Mouse (Mus musculus) lung, embryonic 15.5 days (tissue): Measurements from ENCODE around the gene Adm. TPM values are rescaled to one million over a fixed set of nuclear protein-coding genes. Genes with fewer than 3 reads are reported as not detected.
"Not testable (repeated sequence)": the region's sequence is repeated elsewhere in the genome, so short reads cannot be mapped to it uniquely, and the experiment has no call there.

Experiments used
- ATAC-seq: fragments of 200-750 bp; cut with Nextera tagmentation; 2 replicates; pipeline ENCODE4 v1.8.0; 2017; ENCODE audit warnings: moderate number of reproducible peaks, borderline replicate concordance; ENCODE audit not compliant: low FRiP score, low TSS enrichment; ENCODE audit errors: extremely low read depth
- H3K27ac ChIP-seq: fragments of 300-500 bp; sonication (generic); 2 replicates; pipeline ENCODE4 v1.5.1; 2015; ENCODE audit warnings: moderate library complexity, mild to moderate bottlenecking, inconsistent platforms
- H3K27me3 ChIP-seq: fragments of 300-500 bp; sonication (generic); 2 replicates; pipeline ENCODE4 v1.6.1; 2015; ENCODE audit warnings: inconsistent platforms
- H3K36me3 ChIP-seq: fragments of 300-500 bp; sonication (generic); 2 replicates; pipeline ENCODE4 v1.6.1; 2015; ENCODE audit warnings: inconsistent platforms
- H3K4me1 ChIP-seq: fragments of 300-500 bp; sonication (generic); 2 replicates; pipeline ENCODE4 v1.6.1; 2015; ENCODE audit warnings: inconsistent platforms
- H3K4me2 ChIP-seq: fragments of 300-500 bp; sonication (generic); 2 replicates; pipeline ENCODE4 v1.6.1; 2015; ENCODE audit warnings: inconsistent platforms, mild to moderate bottlenecking, moderate library complexity
- H3K4me3 ChIP-seq: fragments of 300-500 bp; sonication (generic); 2 replicates; pipeline ENCODE4 v1.5.1; 2015; ENCODE audit warnings: mild to moderate bottlenecking, inconsistent platforms
- H3K9ac ChIP-seq: fragments of 300-500 bp; sonication (generic); 2 replicates; pipeline ENCODE4 v1.6.1; 2015; ENCODE audit warnings: inconsistent platforms
- H3K9me3 ChIP-seq: fragments of 300-500 bp; sonication (generic); 2 replicates; pipeline ENCODE4 v1.6.1; 2016; ENCODE audit warnings: inconsistent platforms
- WGBS: fragments of 180-500 bp; shearing (Covaris S2); methylation state at CpG from one replicate; pipeline ENCODE4 v1.1.7; 2015; 5-methylcytosine and 5-hydroxymethylcytosine counted together
- polyA plus RNA-seq: library from polyadenylated mRNA; unstranded; fragments of >200 nt; fragmentation: Nextera tagmentation; extraction: Ambion mirVana; gene quantifications from 2 replicates; pipeline ENCODE4 v1.2.1, GENCODE M21; 2015

The Adm gene
- 6.4 and 6.7 TPM in 2 replicates for polyA plus RNA-seq

GRCm38 (mm10) chr7:110627486-110628272, at the start of gene Adm:
Gene Adm (plus strand): TSS chr7:110627661.
- no peaks in the 10 kb centered on the region for H3K36me3 ChIP-seq
- under 1% methylated on average over 30 of the region's 30 CpGs for WGBS
- H3K4me3 ChIP-seq = peak within 1 kb of the TSS; percentile 48
- H3K27ac ChIP-seq = no peak within 1 kb of the TSS
- H3K4me2 ChIP-seq = peak within 1 kb of the TSS; percentile 93
- ATAC-seq = peak; percentile 21; the same call in 1 of the 2 replicates
- peak within 1 kb of the TSS; percentile 48 for H3K9ac ChIP-seq
- H3K27me3 ChIP-seq = peaks cover 24% of the 10 kb centered on the region
- H3K9me3 ChIP-seq = no peaks in the 10 kb centered on the region
- H3K4me1 ChIP-seq = peaks cover 68% of the 10 kb centered on the region

- H3K9me3 ChIP-seq = no peaks in the 10 kb centered on the region
- no peaks in the 10 kb centered on the region for H3K36me3 ChIP-seq
- 91% methylated on average over 3 of the region's 3 CpGs for WGBS
- H3K27me3 ChIP-seq = no peaks in the 10 kb centered on the region
- ATAC-seq = peak; percentile 14; the same call in 1 of the 2 replicates
- H3K4me1 ChIP-seq = 0 out of 2 replicates have a peak, but pooled peaks cover 3% of the 10 kb centered on the region
- H3K9ac ChIP-seq = no peak overlapping the region
- H3K4me3 ChIP-seq = no peak overlapping the region
- H3K4me2 ChIP-seq = no peak overlapping the region
- no peak overlapping the region for H3K27ac ChIP-seq
These were observed 43.8 kb upstream of the Adm start for GRCm38 (mm10) chr7:110583705-110584104.

- no peak for ATAC-seq
- H3K36me3 ChIP-seq = no peaks in the 10 kb centered on the region
- no peaks in the 10 kb centered on the region for H3K27me3 ChIP-seq
- no peak overlapping the region for H3K9ac ChIP-seq
- H3K9me3 ChIP-seq = no peaks in the 10 kb centered on the region
- H3K4me1 ChIP-seq = 0 out of 2 replicates have a peak, but pooled peaks cover 3% of the 10 kb centered on the region
- WGBS = 55% methylated on average over 2 of the region's 2 CpGs
- H3K4me2 ChIP-seq = no peak overlapping the region
- H3K27ac ChIP-seq = no peak overlapping the region
- H3K4me3 ChIP-seq = no peak overlapping the region
These were observed 43.3 kb upstream of the Adm start for GRCm38 (mm10) chr7:110584159-110584558.

- H3K9me3 ChIP-seq = no peaks in the 10 kb centered on the region
- H3K27me3 ChIP-seq = no peaks in the 10 kb centered on the region
- H3K27ac ChIP-seq = no peak overlapping the region
- no peak overlapping the region for H3K4me2 ChIP-seq
- ATAC-seq = no peak
- 64% methylated on average over 2 of the region's 2 CpGs for WGBS
- no peaks in the 10 kb centered on the region for H3K36me3 ChIP-seq
- H3K4me1 ChIP-seq = 0 out of 2 replicates have a peak, but pooled peaks cover 3% of the 10 kb centered on the region
- no peak overlapping the region for H3K9ac ChIP-seq
- H3K4me3 ChIP-seq = no peak overlapping the region
These were observed 42.2 kb upstream of the Adm start for GRCm38 (mm10) chr7:110585250-110585649.

GRCm38 (mm10) chr7:110587721-110588120, 39.7 kb upstream of the Adm start:
- H3K9ac ChIP-seq = no peak overlapping the region

GRCm38 (mm10) chr7:110593991-110594390, 33.5 kb upstream of the Adm start:
- H3K27me3 ChIP-seq, H3K9ac ChIP-seq, H3K36me3 ChIP-seq, H3K4me2 ChIP-seq, H3K4me1 ChIP-seq, ATAC-seq, H3K27ac ChIP-seq, H3K4me3 ChIP-seq, H3K9me3 ChIP-seq: not testable (repeated sequence)
- 91% methylated on average over 3 of the region's 3 CpGs for WGBS

More at GRCm38 (mm10) chr7:110587721-110588120, 39.7 kb upstream of the Adm start:
- no peak for ATAC-seq
- 0 out of 2 replicates have a peak, but pooled peaks cover 3% of the 10 kb centered on the region for H3K4me1 ChIP-seq
- no peak overlapping the region for H3K4me3 ChIP-seq
- no peak overlapping the region for H3K27ac ChIP-seq
- H3K36me3 ChIP-seq = no peaks in the 10 kb centered on the region
- H3K9me3 ChIP-seq = no peaks in the 10 kb centered on the region
- H3K27me3 ChIP-seq = no peaks in the 10 kb centered on the region
- H3K4me2 ChIP-seq = no peak overlapping the region
- 74% methylated on average over 1 of the region's 1 CpGs for WGBS

- Histone ChIP-seq H3K9me3 (no peaks in the 10 kb centered on the region), H3K4me3 (no peak overlapping the region), H3K36me3 (peaks cover 7% of the 10 kb centered on the region; the same call in 1 of the 2 replicates), H3K9ac (no peak overlapping the region), H3K27ac (no peak overlapping the region), H3K4me2 (no peak overlapping the region), H3K4me1 (no peaks in the 10 kb centered on the region), H3K27me3 (no peaks in the 10 kb centered on the region)
- no peak for ATAC-seq
- 92% methylated on average over 1 of the region's 1 CpGs for WGBS
These were observed 30.3 kb upstream of the Adm start for GRCm38 (mm10) chr7:110597141-110597540.

- H3K4me1 ChIP-seq = no peaks in the 10 kb centered on the region
- no peak overlapping the region for H3K4me3 ChIP-seq
- no peaks in the 10 kb centered on the region for H3K27me3 ChIP-seq
- no peaks in the 10 kb centered on the region for H3K9me3 ChIP-seq
- no peak for ATAC-seq
- H3K27ac ChIP-seq = no peak overlapping the region
- H3K36me3 ChIP-seq = no peaks in the 10 kb centered on the region
- H3K9ac ChIP-seq = no peak overlapping the region
- WGBS = 84% methylated on average over 4 of the region's 4 CpGs
- H3K4me2 ChIP-seq = no peak overlapping the region
These were observed 22.0 kb upstream of the Adm start for GRCm38 (mm10) chr7:110605476-110605875.

GRCm38 (mm10) chr7:110606906-110607305, 20.6 kb upstream of the Adm start:
- H3K4me2 ChIP-seq = no peak overlapping the region
- H3K4me1 ChIP-seq = no peaks in the 10 kb centered on the region
- H3K9ac ChIP-seq = no peak overlapping the region
- H3K9me3 ChIP-seq = no peaks in the 10 kb centered on the region
- 85% methylated on average over 1 of the region's 1 CpGs for WGBS
- no peak overlapping the region for H3K27ac ChIP-seq
- H3K36me3 ChIP-seq = no peaks in the 10 kb centered on the region
- H3K4me3 ChIP-seq = no peak overlapping the region
- no peak for ATAC-seq
- no peaks in the 10 kb centered on the region for H3K27me3 ChIP-seq

- peak overlapping the region; percentile 100 for H3K27ac ChIP-seq
- no peaks in the 10 kb centered on the region for H3K9me3 ChIP-seq
- WGBS = 2% methylated on average over 17 of the region's 17 CpGs
- peak overlapping the region; percentile 76 for H3K9ac ChIP-seq
- no peaks in the 10 kb centered on the region for H3K27me3 ChIP-seq
- H3K4me3 ChIP-seq = peak overlapping the region; percentile 60
- ATAC-seq = no peak; the same call in 1 of the 2 replicates
- H3K4me1 ChIP-seq = peaks cover 18% of the 10 kb centered on the region
- H3K4me2 ChIP-seq = peak overlapping the region; percentile 87
- H3K36me3 ChIP-seq = no peaks in the 10 kb centered on the region
These were observed 13.9 kb upstream of the Adm start for GRCm38 (mm10) chr7:110613381-110614132.

GRCm38 (mm10) chr7:110614133-110615063, 13.1 kb upstream of the Adm start, which contains the start of gene Sbf2:
Gene Sbf2 (minus strand): TSS chr7:110614922.
- H3K4me1 ChIP-seq = peaks cover 26% of the 10 kb centered on the region
- peak within 1 kb of the TSS; percentile 87 for H3K4me2 ChIP-seq
- no peaks in the 10 kb centered on the region for H3K27me3 ChIP-seq
- peak; percentile 90 for ATAC-seq
- H3K36me3 ChIP-seq = no peaks in the 10 kb centered on the region
- peak within 1 kb of the TSS; percentile 100 for H3K27ac ChIP-seq
- no peaks in the 10 kb centered on the region for H3K9me3 ChIP-seq
- under 1% methylated on average over 117 of the region's 127 CpGs for WGBS
- peak within 1 kb of the TSS; percentile 76 for H3K9ac ChIP-seq
- peak within 1 kb of the TSS; percentile 60 for H3K4me3 ChIP-seq
